Mouse (Mus musculus) olfactory bulb, adult 2 months (tissue): Measurements from ENCODE around the gene Itgb7.

Experiments
- CTCF ChIP-seq: fragments of 200-500 bp; IDR thresholded peaks from 2 replicates; pipeline ENCODE4 v1.5.1; 2012; ENCODE audit warnings: low read depth, mild to moderate bottlenecking, low read length, moderate library complexity; ENCODE audit not compliant: insufficient read depth
- POLR2A ChIP-seq: fragments of 200-500 bp; IDR thresholded peaks from 2 replicates; pipeline ENCODE4 v1.6.1; 2012; ENCODE audit warnings: mild to moderate bottlenecking, low read depth, low read length, moderate library complexity; ENCODE audit not compliant: insufficient read depth

GRCm38 (mm10) chr15:102245461-102245881, 13.7 kb upstream of the Itgb7 start:
- TF ChIP-seq CTCF: no peak
- TF ChIP-seq POLR2A: no peak
